Mouse (Mus musculus): Measurements from ENCODE around the gene Uhrf1. TPM values are rescaled to one million over a fixed set of nuclear protein-coding genes. Genes with fewer than 3 reads are reported as not detected.

Uhrf1 gene
- polyA plus RNA-seq, 2 experiments = 93.9 to 105 TPM

DNA sequence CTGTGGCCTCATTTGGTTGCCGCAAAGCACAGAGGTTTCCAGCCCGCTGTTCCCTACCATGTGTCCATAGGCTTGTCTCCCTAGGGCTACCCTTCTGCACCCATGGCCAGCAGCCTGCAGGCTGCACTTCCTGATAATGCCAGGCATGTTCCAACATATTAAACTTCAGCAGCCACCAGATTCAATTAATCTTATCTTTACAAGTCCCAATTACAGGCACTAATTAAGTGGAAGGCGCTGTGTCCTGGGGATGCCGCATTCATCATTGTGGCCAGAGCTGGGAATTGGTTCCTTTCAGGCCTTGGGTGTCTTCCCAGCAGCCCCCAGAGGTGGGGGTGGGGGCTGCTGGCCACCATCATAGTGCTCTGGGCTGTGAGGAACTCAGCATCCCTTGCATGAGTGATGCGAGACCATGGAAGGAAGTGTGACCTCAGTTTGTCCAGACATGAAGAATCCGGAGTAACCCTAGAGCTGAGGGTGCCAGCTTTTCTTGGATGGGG lies 65.2 kb downstream of the Uhrf1 start:
- ATAC-seq (ENCODE audit: low FRiP score, low read depth) (no peak), DNase-seq (ENCODE audit: low spot score) (no peak)
- Histone ChIP-seq H3K36me3 (ENCODE audit: control insufficient read depth, insufficient read depth, low read length) (peaks cover 77% of the 10 kb centered on the region), H3K9ac (ENCODE audit: low read depth, low read length, severe bottlenecking) (no peak overlapping the region), H3K4me1 (ENCODE audit: control insufficient read depth, insufficient read depth, low read length) (no peaks in the 10 kb centered on the region), H3K27me3 (ENCODE audit: control insufficient read depth, insufficient read depth, low read length) (no peaks in the 10 kb centered on the region), H3K4me2 (replicated peaks; ENCODE audit: low read depth, low read length, severe bottlenecking) (no peak overlapping the region), H3K9me3 (ENCODE audit: control insufficient read depth, low read length) (no peaks in the 10 kb centered on the region), H3K27ac (replicated peaks; ENCODE audit: low read depth, low read length) (no peak overlapping the region), H3K4me3 (replicated peaks; ENCODE audit: low read length) (no peak overlapping the region)
- TF ChIP-seq POLR2A (IDR thresholded peaks at IDR 0.05; ENCODE audit: borderline replicate concordance, extremely low read depth, insufficient read depth, insufficient read length) = no peak
- WGBS = 92% methylated on average over 6 of the region's 6 CpGs

DNA sequence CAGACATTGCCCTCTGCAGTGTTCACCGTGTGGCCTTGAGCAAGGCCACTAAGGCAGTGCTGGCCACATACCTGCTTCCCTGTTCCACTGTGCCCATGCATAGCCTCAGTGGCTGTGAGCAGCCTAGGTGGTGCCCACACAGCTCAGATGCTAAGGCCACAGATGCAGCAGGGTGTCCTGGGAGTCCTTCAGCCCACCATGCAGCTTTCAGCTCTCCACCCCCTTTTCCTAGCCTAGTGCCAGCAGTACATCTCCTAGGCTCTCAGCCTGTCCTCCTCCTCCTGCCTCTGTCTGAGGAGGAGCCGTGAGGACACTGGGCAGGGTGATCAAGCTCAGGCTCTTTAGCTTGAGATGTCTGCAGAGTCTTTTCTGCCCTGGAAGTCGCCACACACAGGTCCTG lies 67.0 kb downstream of the Uhrf1 start:
- no peaks in the 10 kb centered on the region for H3K27me3 ChIP-seq (ENCODE audit: control insufficient read depth, insufficient read depth, low read length)
- H3K9ac ChIP-seq (ENCODE audit: low read depth, low read length, severe bottlenecking) = no peak overlapping the region
- H3K4me1 ChIP-seq (ENCODE audit: control insufficient read depth, insufficient read depth, low read length) = no peaks in the 10 kb centered on the region
- H3K9me3 ChIP-seq (ENCODE audit: control insufficient read depth, low read length) = no peaks in the 10 kb centered on the region
- peaks cover 83% of the 10 kb centered on the region for H3K36me3 ChIP-seq (ENCODE audit: control insufficient read depth, insufficient read depth, low read length)
- no peak overlapping the region for H3K4me2 ChIP-seq (replicated peaks; ENCODE audit: low read depth, low read length, severe bottlenecking)
- no peak overlapping the region for H3K4me3 ChIP-seq (replicated peaks; ENCODE audit: low read length)
- WGBS = 90% methylated on average over 3 of the region's 3 CpGs
- TF ChIP-seq POLR2A (IDR thresholded peaks at IDR 0.05; ENCODE audit: borderline replicate concordance, extremely low read depth, insufficient read depth, insufficient read length) = no peak
- DNase-seq (ENCODE audit: low spot score) (no peak), ATAC-seq (ENCODE audit: low FRiP score, low read depth) (no peak)
- H3K27ac ChIP-seq (replicated peaks; ENCODE audit: low read depth, low read length) = no peak overlapping the region

DNA sequence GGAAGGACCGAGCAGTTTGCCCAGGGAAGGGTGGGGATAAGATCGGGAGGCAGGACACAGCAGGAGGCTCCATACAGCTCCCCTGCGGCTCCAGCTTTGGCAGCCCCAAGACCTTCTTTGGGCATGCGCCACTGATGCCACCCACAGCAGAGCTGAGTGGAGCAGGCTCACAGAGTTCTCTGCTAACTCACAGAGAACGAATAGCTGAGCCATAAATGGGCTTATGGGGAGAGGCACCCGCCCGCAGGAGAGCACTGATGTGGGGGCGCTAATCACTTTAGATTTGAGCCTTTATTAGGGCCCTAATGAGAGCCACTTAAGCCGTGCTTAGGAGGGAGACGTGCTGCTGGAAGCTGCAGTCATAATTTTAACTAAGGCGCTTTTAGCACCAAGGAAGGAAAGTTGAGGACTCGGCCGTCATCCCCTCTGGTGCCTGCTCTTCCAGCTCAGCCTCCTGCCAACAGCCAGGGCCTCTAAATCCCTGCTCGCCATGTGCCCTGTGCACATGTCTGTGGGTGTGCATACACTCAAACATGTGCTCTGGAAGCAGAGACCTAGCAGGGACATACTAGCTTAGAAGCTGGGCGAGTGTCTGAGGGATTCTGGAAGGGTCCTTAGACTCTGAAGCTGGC lies 68.0 kb downstream of the Uhrf1 start:
- no peak for DNase-seq (ENCODE audit: low spot score)
- no peaks in the 10 kb centered on the region for H3K4me1 ChIP-seq (ENCODE audit: control insufficient read depth, insufficient read depth, low read length)
- no peak for TF ChIP-seq POLR2A (IDR thresholded peaks at IDR 0.05; ENCODE audit: borderline replicate concordance, extremely low read depth, insufficient read depth, insufficient read length)
- no peak overlapping the region for H3K4me3 ChIP-seq (replicated peaks; ENCODE audit: low read length)
- H3K9me3 ChIP-seq (ENCODE audit: control insufficient read depth, low read length) = no peaks in the 10 kb centered on the region
- H3K27ac ChIP-seq (replicated peaks; ENCODE audit: low read depth, low read length) = no peak overlapping the region
- H3K9ac ChIP-seq (ENCODE audit: low read depth, low read length, severe bottlenecking) = no peak overlapping the region
- H3K27me3 ChIP-seq (ENCODE audit: control insufficient read depth, insufficient read depth, low read length) = no peaks in the 10 kb centered on the region
- H3K4me2 ChIP-seq (replicated peaks; ENCODE audit: low read depth, low read length, severe bottlenecking) = no peak overlapping the region
- H3K36me3 ChIP-seq (ENCODE audit: control insufficient read depth, insufficient read depth, low read length) = peaks cover 86% of the 10 kb centered on the region
- ATAC-seq (ENCODE audit: low FRiP score, low read depth) = no peak
- WGBS = 50% methylated on average over 15 of the region's 15 CpGs

DNA sequence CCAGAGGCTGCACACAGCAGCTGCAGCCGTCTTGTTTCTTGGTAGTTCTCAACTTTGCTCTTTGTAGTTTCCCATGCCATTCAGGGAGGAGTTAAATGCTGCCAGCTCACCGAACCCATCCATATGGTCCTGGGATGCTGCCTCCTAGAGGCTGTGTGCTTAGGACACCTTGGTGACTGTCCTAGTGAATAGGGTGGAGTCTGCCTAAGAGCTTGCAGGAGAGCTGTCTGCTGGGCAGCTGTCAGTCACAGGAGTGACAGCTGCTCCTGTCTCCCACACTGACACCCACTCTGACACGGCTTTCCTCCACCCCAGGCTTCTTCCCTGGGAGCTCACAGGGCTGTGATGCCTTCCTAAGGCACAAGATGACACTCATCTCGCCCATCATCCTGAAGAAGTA lies 69.0 kb downstream of the Uhrf1 start:
- ATAC-seq (ENCODE audit: low FRiP score, low read depth) = no peak
- TF ChIP-seq POLR2A (IDR thresholded peaks at IDR 0.05; ENCODE audit: borderline replicate concordance, extremely low read depth, insufficient read depth, insufficient read length) = no peak
- H3K36me3 ChIP-seq (ENCODE audit: control insufficient read depth, insufficient read depth, low read length) = peaks cover 86% of the 10 kb centered on the region
- no peaks in the 10 kb centered on the region for H3K9me3 ChIP-seq (ENCODE audit: control insufficient read depth, low read length)
- no peak overlapping the region for H3K4me2 ChIP-seq (replicated peaks; ENCODE audit: low read depth, low read length, severe bottlenecking)
- no peak overlapping the region for H3K27ac ChIP-seq (replicated peaks; ENCODE audit: low read depth, low read length)
- H3K27me3 ChIP-seq (ENCODE audit: control insufficient read depth, insufficient read depth, low read length) = no peaks in the 10 kb centered on the region
- DNase-seq (ENCODE audit: low spot score) = no peak
- H3K4me3 ChIP-seq (replicated peaks; ENCODE audit: low read length) = no peak overlapping the region
- H3K9ac ChIP-seq (ENCODE audit: low read depth, low read length, severe bottlenecking) = no peak overlapping the region
- H3K4me1 ChIP-seq (ENCODE audit: control insufficient read depth, insufficient read depth, low read length) = no peaks in the 10 kb centered on the region
- 68% methylated on average over 4 of the region's 4 CpGs for WGBS

Other genes with a start within 250 kb of the Uhrf1 start
- gene Ubxn6, start 228.3 kb upstream of the Uhrf1 start, polyA plus RNA-seq (2012; rRNA removed) = 61.9 and 82.9 TPM in 2 replicates
- gene Ubxn6, start 228.3 kb upstream of the Uhrf1 start, polyA plus RNA-seq (2014; fragmentation: Nextera tagmentation; extraction: Ambion mirVana) = 36.4 and 43.1 TPM in 2 replicates
- gene Hdgfl2, start 223.7 kb upstream of the Uhrf1 start, polyA plus RNA-seq (2012; rRNA removed) = 82.3 and 118 TPM in 2 replicates
- 84.9 and 104 TPM in 2 replicates for gene Hdgfl2, start 223.7 kb upstream of the Uhrf1 start, polyA plus RNA-seq (2014; fragmentation: Nextera tagmentation; extraction: Ambion mirVana)
- 0.04 and 0.09 TPM in 2 replicates for gene Plin4, start 193.5 kb upstream of the Uhrf1 start, polyA plus RNA-seq (2012; rRNA removed)
- gene Plin4, start 193.5 kb upstream of the Uhrf1 start, polyA plus RNA-seq (2014; fragmentation: Nextera tagmentation; extraction: Ambion mirVana) = 0.07 and 0.11 TPM in 2 replicates
- gene Plin5, start 185.7 kb upstream of the Uhrf1 start, polyA plus RNA-seq (2012; rRNA removed) = not detected in 2 replicates
- gene Plin5, start 185.7 kb upstream of the Uhrf1 start, polyA plus RNA-seq (2014; fragmentation: Nextera tagmentation; extraction: Ambion mirVana) = 0.10 and 0.17 TPM in 2 replicates
- gene Lrg1, start 181.3 kb upstream of the Uhrf1 start, polyA plus RNA-seq (2012; rRNA removed) = 0.27 and 0.29 TPM in 2 replicates
- 0.43 and 0.51 TPM in 2 replicates for gene Lrg1, start 181.3 kb upstream of the Uhrf1 start, polyA plus RNA-seq (2014; fragmentation: Nextera tagmentation; extraction: Ambion mirVana)
- gene Sema6b, start 163.0 kb upstream of the Uhrf1 start, polyA plus RNA-seq (2012; rRNA removed) = 10.5 and 13.4 TPM in 2 replicates
- gene Sema6b, start 163.0 kb upstream of the Uhrf1 start, polyA plus RNA-seq (2014; fragmentation: Nextera tagmentation; extraction: Ambion mirVana) = 3.1 and 3.8 TPM in 2 replicates
- 9.3 and 10.3 TPM in 2 replicates for gene Tnfaip8l1, start 140.8 kb upstream of the Uhrf1 start, polyA plus RNA-seq (2012; rRNA removed)
- gene Tnfaip8l1, start 140.8 kb upstream of the Uhrf1 start, polyA plus RNA-seq (2014; fragmentation: Nextera tagmentation; extraction: Ambion mirVana) = 11.6 and 11.7 TPM in 2 replicates
- gene Mydgf, start 119.4 kb upstream of the Uhrf1 start, polyA plus RNA-seq (2012; rRNA removed) = 83.2 and 93.7 TPM in 2 replicates
- gene Mydgf, start 119.4 kb upstream of the Uhrf1 start, polyA plus RNA-seq (2014; fragmentation: Nextera tagmentation; extraction: Ambion mirVana) = 99.7 and 101 TPM in 2 replicates
- 54.3 and 69.6 TPM in 2 replicates for gene Dpp9, start 84.4 kb upstream of the Uhrf1 start, polyA plus RNA-seq (2012; rRNA removed)
- 33.9 and 37.7 TPM in 2 replicates for gene Dpp9, start 84.4 kb upstream of the Uhrf1 start, polyA plus RNA-seq (2014; fragmentation: Nextera tagmentation; extraction: Ambion mirVana)
- 14.5 and 18.4 TPM in 2 replicates for gene Fem1a, start 46.5 kb upstream of the Uhrf1 start, polyA plus RNA-seq (2012; rRNA removed)
- gene Fem1a, start 46.5 kb upstream of the Uhrf1 start, polyA plus RNA-seq (2014; fragmentation: Nextera tagmentation; extraction: Ambion mirVana) = 16.0 and 17.4 TPM in 2 replicates
- 12.5 and 16.5 TPM in 2 replicates for gene Ticam1, start 26.5 kb upstream of the Uhrf1 start, polyA plus RNA-seq (2012; rRNA removed)
- gene Ticam1, start 26.5 kb upstream of the Uhrf1 start, polyA plus RNA-seq (2014; fragmentation: Nextera tagmentation; extraction: Ambion mirVana) = 8.2 and 8.7 TPM in 2 replicates
- 41.0 and 44.1 TPM in 2 replicates for gene Plin3, start 10.4 kb upstream of the Uhrf1 start, polyA plus RNA-seq (2012; rRNA removed)
- gene Plin3, start 10.4 kb upstream of the Uhrf1 start, polyA plus RNA-seq (2014; fragmentation: Nextera tagmentation; extraction: Ambion mirVana) = 90.1 and 90.3 TPM in 2 replicates
- not detected in 2 replicates for gene Arrdc5, start 3.0 kb upstream of the Uhrf1 start, polyA plus RNA-seq (2012; rRNA removed)
- gene Arrdc5, start 3.0 kb upstream of the Uhrf1 start, polyA plus RNA-seq (2014; fragmentation: Nextera tagmentation; extraction: Ambion mirVana) = not detected in 2 replicates
- gene Kdm4b, start 22.7 kb downstream of the Uhrf1 start, polyA plus RNA-seq (2012; rRNA removed) = 36.4 and 47.3 TPM in 2 replicates
- gene Kdm4b, start 22.7 kb downstream of the Uhrf1 start, polyA plus RNA-seq (2014; fragmentation: Nextera tagmentation; extraction: Ambion mirVana) = 36.0 and 37.0 TPM in 2 replicates
- 483 and 667 TPM in 2 replicates for gene Ptprs, start 173.2 kb downstream of the Uhrf1 start, polyA plus RNA-seq (2012; rRNA removed)
- gene Ptprs, start 173.2 kb downstream of the Uhrf1 start, polyA plus RNA-seq (2014; fragmentation: Nextera tagmentation; extraction: Ambion mirVana) = 116 and 131 TPM in 2 replicates
- gene Znrf4, start 209.1 kb downstream of the Uhrf1 start, polyA plus RNA-seq (2012; rRNA removed) = not detected in 2 replicates
- gene Znrf4, start 209.1 kb downstream of the Uhrf1 start, polyA plus RNA-seq (2014; fragmentation: Nextera tagmentation; extraction: Ambion mirVana) = 0.17 TPM in 1 of 2 replicates, not detected in the other

All from limb, embryonic 14.5 days (tissue).